Mouse (Mus musculus) ES-E14 (cell line): ENCODE results near the gene Fbxw8. TPM values are rescaled to one million over a fixed set of nuclear protein-coding genes. Genes with fewer than 3 reads are reported as not detected.

Source experiments
- DNase-seq: peaks from one replicate; pipeline ENCODE4 v3.0.0-alpha.2; 2013; ENCODE audit warnings: low read depth, low spot score
- H3K27ac ChIP-seq: 2 replicates; pipeline ENCODE4 v1.5.1; 2012; ENCODE audit warnings: low read depth, mild to moderate bottlenecking, low read length, moderate library complexity, mixed read lengths; ENCODE audit not compliant: poor library complexity, insufficient read depth, severe bottlenecking
- H3K36me3 ChIP-seq: 2 replicates; pipeline ENCODE4 v1.6.1; 2012; ENCODE audit warnings: mild to moderate bottlenecking, low read length, moderate library complexity, mixed read lengths; ENCODE audit not compliant: control insufficient read depth, poor library complexity, insufficient read depth, severe bottlenecking
- H3K4me1 ChIP-seq, 2 experiments: fragments of 150-350 bp in 1 of 2; sonication (generic) in 1 of 2; 2 replicates each; pipeline ENCODE4 v1.6.1; 2012; ENCODE audit warnings: low read length in 2 of 2, mild to moderate bottlenecking in 1 of 2, mixed read lengths in 1 of 2; ENCODE audit not compliant: control insufficient read depth in 2 of 2, insufficient read depth in 2 of 2, poor library complexity in 1 of 2
- H3K4me3 ChIP-seq, 2 experiments: fragments of 150-350 bp in 1 of 2; sonication (generic) in 1 of 2; 2 replicates each; pipeline ENCODE4 v1.5.1; 2012; ENCODE audit warnings: low read length in 2 of 2, low read depth in 1 of 2, mild to moderate bottlenecking in 1 of 2, mixed read lengths in 1 of 2; ENCODE audit not compliant: insufficient read depth in 1 of 2, poor library complexity in 1 of 2, severe bottlenecking in 1 of 2
- H3K9ac ChIP-seq: 2 replicates; pipeline ENCODE4 v1.6.1; 2012; ENCODE audit warnings: low read depth, mild to moderate bottlenecking, low read length, mixed read lengths; ENCODE audit not compliant: poor library complexity, insufficient read depth, severe bottlenecking
- H3K9me3 ChIP-seq: fragments of 150-350 bp; sonication (generic); 2 replicates; pipeline ENCODE4 v1.6.1; 2012; ENCODE audit warnings: low read depth, mild to moderate bottlenecking, low read length; ENCODE audit not compliant: control insufficient read depth, insufficient read depth
- CHD2 ChIP-seq: IDR thresholded peaks from 2 replicates; pipeline ENCODE4 v1.6.1; 2014; ENCODE audit warnings: mild to moderate bottlenecking, low read depth, low read length, inconsistent platforms
- HCFC1 ChIP-seq: IDR thresholded peaks from 2 replicates; pipeline ENCODE4 v1.6.1; 2012; ENCODE audit warnings: low read length, inconsistent platforms, borderline replicate concordance; ENCODE audit not compliant: insufficient read depth
- MAFK ChIP-seq: IDR thresholded peaks from 2 replicates; pipeline ENCODE4 v1.6.1; 2014; ENCODE audit warnings: mild to moderate bottlenecking, low read depth, low read length, inconsistent platforms; ENCODE audit not compliant: insufficient read depth
- ZC3H11A ChIP-seq: IDR thresholded peaks from 2 replicates; pipeline ENCODE4 v1.6.1; 2012; ENCODE audit warnings: low read depth, mild to moderate bottlenecking, inconsistent platforms, low read length, borderline replicate concordance
- ZNF384 ChIP-seq: IDR thresholded peaks from 2 replicates; pipeline ENCODE4 v1.6.1; 2012; ENCODE audit warnings: low read depth, low read length, inconsistent platforms
- in situ Hi-C, 2 experiments: fragments of 600-800 bp; cut with MboI; formaldehyde crosslinking; loops; one replicate each; pipeline ENCODE4 v1.15.1; 2025; ENCODE audit warnings: low sequenced_read_pairs in 2 of 2, inconsistent platforms in 1 of 2; ENCODE audit not compliant: unreplicated experiment in 2 of 2
- total RNA-seq: library from RNA; depleted of rRNA; stranded (reverse); fragments of 300-350 nt; gene quantifications from 2 replicates; pipeline ENCODE4 v1.2.3, GENCODE M21; 2012

Fbxw8 gene
- total RNA-seq, 1 experiment = 46.2 TPM

GRCm38 (mm10) chr5:118061391-118061790 is 93.9 kb downstream of the Fbxw8 start:
- H3K27ac ChIP-seq = no peak overlapping the region
- H3K4me3 ChIP-seq = no peak overlapping the region
- peaks cover 0 to 8% of the 10 kb centered on the region in 2 experiments; a peak in 2 of 4 replicates for H3K4me1 ChIP-seq
- no peak overlapping the region for H3K9ac ChIP-seq
- TF ChIP-seq ZNF384 (no peak), ZC3H11A (no peak), CHD2 (no peak), MAFK (no peak), HCFC1 (no peak)
- DNase-seq = no peak
- H3K9me3 ChIP-seq = no peaks in the 10 kb centered on the region
- peaks cover 2% of the 10 kb centered on the region; the same call in 1 of the 2 replicates for H3K36me3 ChIP-seq
- in situ Hi-C loops = no loop called here

GRCm38 (mm10) chr5:118059646-118060045 is 95.6 kb downstream of the Fbxw8 start:
- Histone ChIP-seq H3K9ac (no peak overlapping the region), H3K4me1 (peaks cover 0 to 8% of the 10 kb centered on the region in 2 experiments; a peak in 2 of 4 replicates), H3K36me3 (no peaks in the 10 kb centered on the region), H3K27ac (no peak overlapping the region), H3K9me3 (no peaks in the 10 kb centered on the region), H3K4me3 (no peak overlapping the region)
- in situ Hi-C loops = no loop called here
- TF ChIP-seq ZC3H11A (no peak), CHD2 (no peak), ZNF384 (no peak), MAFK (no peak), HCFC1 (no peak)
- DNase-seq = no peak

GRCm38 (mm10) chr5:118058858-118059257 is 96.4 kb downstream of the Fbxw8 start:
- peaks cover 0 to 8% of the 10 kb centered on the region in 2 experiments; a peak in 2 of 4 replicates for H3K4me1 ChIP-seq
- no peaks in the 10 kb centered on the region for H3K9me3 ChIP-seq
- H3K36me3 ChIP-seq = no peaks in the 10 kb centered on the region
- no peak overlapping the region for H3K9ac ChIP-seq
- in situ Hi-C loops = no loop called here
- H3K27ac ChIP-seq = no peak overlapping the region
- no peak for DNase-seq
- H3K4me3 ChIP-seq = no peak overlapping the region
- TF ChIP-seq ZC3H11A (no peak), CHD2 (no peak), MAFK (no peak), ZNF384 (no peak), HCFC1 (no peak)

- DNase-seq = no peak
- in situ Hi-C loops = no loop called here
- H3K9me3 ChIP-seq = no peaks in the 10 kb centered on the region
- H3K9ac ChIP-seq = no peak overlapping the region
- H3K27ac ChIP-seq = no peak overlapping the region
- peaks cover 0 to 10% of the 10 kb centered on the region in 2 experiments; a peak in 2 of 4 replicates for H3K4me1 ChIP-seq
- H3K4me3 ChIP-seq = no peak overlapping the region
- TF ChIP-seq CHD2 = no peak
- no peak for TF ChIP-seq ZNF384
- no peak for TF ChIP-seq MAFK
- TF ChIP-seq HCFC1 = no peak
- TF ChIP-seq ZC3H11A = no peak
- H3K36me3 ChIP-seq = no peaks in the 10 kb centered on the region
Measured at GRCm38 (mm10) chr5:118057508-118058111, 97.7 kb downstream of the Fbxw8 start.

- in situ Hi-C loops = no loop called here
Measured at GRCm38 (mm10) chr5:118053205-118053604, 102.1 kb downstream of the Fbxw8 start.

More at GRCm38 (mm10) chr5:118053205-118053604, 102.1 kb downstream of the Fbxw8 start:
- H3K4me3 ChIP-seq = no peak overlapping the region
- no peak overlapping the region for H3K27ac ChIP-seq
- no peak for DNase-seq
- peaks cover 0 to 8% of the 10 kb centered on the region in 2 experiments; a peak in 2 of 4 replicates for H3K4me1 ChIP-seq
- TF ChIP-seq HCFC1 (no peak), MAFK (no peak), ZC3H11A (no peak), CHD2 (no peak), ZNF384 (no peak)
- H3K36me3 ChIP-seq = no peaks in the 10 kb centered on the region
- H3K9ac ChIP-seq = no peak overlapping the region
- no peaks in the 10 kb centered on the region for H3K9me3 ChIP-seq
